Mouse (Mus musculus): ENCODE measurements around the gene Gzma. TPM values are rescaled to one million over a fixed set of nuclear protein-coding genes. Genes with fewer than 3 reads are reported as not detected.

Gene Gzma
- total RNA-seq, 2 experiments from 2014 or later = not detected

- intact Hi-C loops (cut with DNase I) = loop anchor here (5.0 to 10.0 kb wide), 3 partner anchors 90 to 567 kb away; partner anchors contain the start of gene Snx18
- no peak for DNase-seq (ENCODE audit: low spot score in 2 of 2)
These were observed 53.1 kb downstream of the Gzma start for GRCm38 (mm10) chr13:113047647-113048046.

GRCm38 (mm10) chr13:113047018-113047417 lies 53.8 kb downstream of the Gzma start:
- intact Hi-C loops (cut with DNase I) = loop anchor here (5.0 to 10.0 kb wide), 3 partner anchors 90 to 568 kb away; partner anchors contain the start of gene Snx18
- no peak for DNase-seq (ENCODE audit: low spot score in 2 of 2)

GRCm38 (mm10) chr13:113046211-113046883 lies 54.4 kb downstream of the Gzma start, which contains the start of gene Gpx8:
Gene Gpx8 (minus strand): TSS chr13:113046410.
- DNase-seq (ENCODE audit: low spot score in 2 of 2) = peak; percentile 15 to 24
- intact Hi-C loops (cut with DNase I) = loop anchor here (5.0 to 10.0 kb wide), 3 partner anchors 91 to 568 kb away; partner anchors contain the start of gene Snx18

GRCm38 (mm10) chr13:113045458-113046110 lies 55.2 kb downstream of the Gzma start:
- no peak for DNase-seq (ENCODE audit: low spot score in 2 of 2)
- intact Hi-C loops (cut with DNase I) = loop anchor here (5.0 to 10.0 kb wide), 3 partner anchors 92 to 569 kb away; partner anchors contain the start of gene Snx18

- no peak for DNase-seq (ENCODE audit: low spot score in 2 of 2)
- intact Hi-C loops (cut with DNase I) = loop anchor here (5.0 to 10.0 kb wide), 3 partner anchors 92 to 570 kb away; partner anchors contain the start of gene Snx18
These were observed 55.9 kb downstream of the Gzma start for GRCm38 (mm10) chr13:113044876-113045275.

Other genes with a start within 250 kb of the Gzma start
- 10 to 100 TPM; 39.3 to 45.5 TPM for gene Mtrex, start 173.6 kb downstream of the Gzma start, total RNA-seq (2021)
- gene Dhx29, start 173.5 kb downstream of the Gzma start, total RNA-seq (2021) = 10 to 100 TPM; 19.1 to 21.0 TPM
- 1 to 10 TPM; 1.7 to 1.8 TPM for gene Ccno, start 113.2 kb downstream of the Gzma start, total RNA-seq (2021)
- under 1 TPM; 0.39 to 0.69 TPM for gene Mcidas, start 107.1 kb downstream of the Gzma start, total RNA-seq (2021)
- not detected for gene Cdc20b, start 65.9 kb downstream of the Gzma start, total RNA-seq (2021)
- 1 to 10 TPM; 9.3 to 9.5 TPM for gene Gpx8, start 54.6 kb downstream of the Gzma start, total RNA-seq (2021)
- gene Esm1, start 108.7 kb upstream of the Gzma start, total RNA-seq (2021) = under 1 TPM; 0.25 to 0.32 TPM
- gene Gzmk, start 124.9 kb upstream of the Gzma start, total RNA-seq (2021) = under 1 TPM in 1 of 2 experiments, not detected in 1; 0.52 TPM
- 1 to 10 TPM in 1 of 2 experiments, under 1 TPM in 1; 0.88 to 1.1 TPM for gene BC067074, start 192.2 kb upstream of the Gzma start, total RNA-seq (2021)